Mouse (Mus musculus): ENCODE measurements at regions not wholly inside any gene's neighbourhood (a gene's known extent, or its start where the extent isn't known, plus 50 kb on each side); places are given as distances from the start of the nearest gene placed in this dataset.
"Not testable (repeated sequence)": the region's sequence is repeated elsewhere in the genome, so short reads cannot be mapped to it uniquely, and the experiment has no call there.

DNA sequence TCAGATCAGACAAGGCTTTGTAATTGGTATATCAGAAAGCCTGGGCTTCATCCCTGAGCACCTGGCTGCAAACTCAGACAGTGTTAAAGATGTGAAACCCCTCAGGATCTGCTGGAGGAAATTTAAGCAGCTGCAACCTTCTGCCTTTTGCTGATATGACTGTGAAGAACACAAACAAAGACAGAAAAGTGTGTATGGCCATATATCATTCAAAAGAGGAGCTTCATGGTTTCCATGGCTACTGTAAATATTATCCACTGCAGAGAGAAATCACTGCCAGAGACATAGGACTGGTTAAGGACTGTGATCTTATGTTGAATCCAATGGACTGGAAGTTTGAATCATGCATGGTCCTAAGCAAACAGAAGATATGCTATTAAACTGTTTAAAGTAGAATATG, 402.6 kb upstream of the Ercc4 start:
- H3K9ac ChIP-seq (ENCODE audit: control insufficient read depth, low read depth, low read length, poor library complexity, severe bottlenecking) = no peak overlapping the region
- TF ChIP-seq MEF2A (IDR thresholded peaks at IDR 0.05; ENCODE audit: extremely low read depth, insufficient replicate concordance, low read depth, low read length, poor library complexity, severe bottlenecking) (no peak), NRF1 (IDR thresholded peaks at IDR 0.05; ENCODE audit: insufficient read depth, low read depth, low read length, poor library complexity, severe bottlenecking) (no peak)

DNA sequence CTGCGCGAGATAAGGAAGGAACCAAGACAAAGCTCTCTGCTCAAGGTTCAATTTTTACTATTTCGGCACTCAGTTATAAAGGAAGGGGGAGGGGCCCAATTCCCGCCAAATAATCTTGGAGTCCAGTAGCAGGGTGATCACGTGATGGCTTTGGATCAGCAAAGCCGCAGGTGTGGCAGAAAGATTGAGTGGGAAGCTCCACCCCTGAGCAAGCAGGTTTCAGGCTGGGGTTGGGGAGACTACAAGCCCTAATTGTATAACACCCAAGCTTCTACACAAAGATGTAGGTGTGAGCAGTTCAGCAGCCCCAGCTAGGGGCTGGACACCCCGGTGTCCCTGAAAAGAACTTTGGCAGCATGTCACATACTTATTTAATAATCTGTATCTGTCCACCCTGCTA, 388.1 kb upstream of the Ercc4 start:
- H3K4me1 ChIP-seq (ENCODE audit: control insufficient read depth in 1 of 2, insufficient read depth in 2 of 2, low read length in 2 of 2); H3K9ac ChIP-seq (ENCODE audit: control insufficient read depth, low read depth, low read length, poor library complexity, severe bottlenecking); H3K27me3 ChIP-seq (ENCODE audit: control insufficient read depth in 1 of 2, insufficient read depth in 2 of 2, low read length in 2 of 2); H3K36me3 ChIP-seq (ENCODE audit: control insufficient read depth in 1 of 2, insufficient read depth in 2 of 2, low read length in 2 of 2); H3K4me3 ChIP-seq (ENCODE audit: control insufficient read depth in 1 of 2, insufficient read depth in 1 of 2, low read depth in 2 of 2, low read length in 2 of 2); H3K9me3 ChIP-seq (replicated peaks; ENCODE audit: insufficient read depth, low read length); H3K27ac ChIP-seq (ENCODE audit: control insufficient read depth, low read depth, low read length); DNase-seq (ENCODE audit: low read depth, low spot score); H3K79me2 ChIP-seq (ENCODE audit: control insufficient read depth, insufficient read depth, low read length, poor library complexity): not testable (repeated sequence)

More for the DNA sequence above, 402.6 kb upstream of the Ercc4 start:
- Histone ChIP-seq H3K36me3 (ENCODE audit: control insufficient read depth in 1 of 2, insufficient read depth in 2 of 2, low read length in 2 of 2) (no peaks in the 10 kb centered on the region), H3K4me3 (ENCODE audit: control insufficient read depth in 1 of 2, insufficient read depth in 1 of 2, low read depth in 2 of 2, low read length in 2 of 2) (no peak overlapping the region), H3K4me1 (ENCODE audit: control insufficient read depth in 1 of 2, insufficient read depth in 2 of 2, low read length in 2 of 2) (no peaks in the 10 kb centered on the region), H3K27me3 (ENCODE audit: control insufficient read depth in 1 of 2, insufficient read depth in 2 of 2, low read length in 2 of 2) (no peaks in the 10 kb centered on the region), H3K27ac (ENCODE audit: control insufficient read depth, low read depth, low read length) (no peak overlapping the region), H3K9me3 (replicated peaks; ENCODE audit: insufficient read depth, low read length) (no peaks in the 10 kb centered on the region), H3K79me2 (ENCODE audit: control insufficient read depth, insufficient read depth, low read length, poor library complexity) (no peaks in the 10 kb centered on the region)
- DNase-seq (ENCODE audit: low read depth, low spot score) = no peak

DNA sequence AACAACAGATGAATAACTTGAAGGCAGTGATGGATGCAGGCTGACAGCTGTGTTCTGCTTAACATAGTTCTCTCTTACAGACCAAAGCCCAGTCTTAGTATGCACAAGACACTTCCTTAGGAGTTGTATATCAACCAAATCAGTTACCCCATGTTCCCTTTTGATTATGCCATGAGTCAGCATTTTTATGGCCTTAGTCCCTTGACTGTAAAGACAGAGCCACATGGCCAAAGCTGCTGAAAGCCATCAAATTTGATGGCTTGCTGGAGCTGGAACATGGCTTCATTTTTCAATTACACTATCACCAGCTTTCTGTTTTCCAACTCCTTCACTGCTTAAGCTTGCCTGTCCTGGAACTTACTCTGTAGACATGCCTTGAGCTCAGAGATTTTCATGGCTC, 383.4 kb upstream of the Ercc4 start:
- no peaks in the 10 kb centered on the region for H3K4me1 ChIP-seq (ENCODE audit: control insufficient read depth in 1 of 2, insufficient read depth in 2 of 2, low read length in 2 of 2)
- TF ChIP-seq HCFC1 (IDR thresholded peaks at IDR 0.05; ENCODE audit: low read depth, low read length) (no peak), TBP (IDR thresholded peaks at IDR 0.05; ENCODE audit: low read depth, low read length) (no peak), UBTF (IDR thresholded peaks at IDR 0.05; ENCODE audit: borderline replicate concordance, insufficient read depth, low read depth, low read length) (no peak), MEF2A (IDR thresholded peaks at IDR 0.05; ENCODE audit: extremely low read depth, insufficient replicate concordance, low read depth, low read length, poor library complexity, severe bottlenecking) (no peak), USF1 (IDR thresholded peaks at IDR 0.05; ENCODE audit: low read depth, low read length) (no peak), POLR2AphosphoS2 (IDR thresholded peaks at IDR 0.05; ENCODE audit: low read length) (no peak), ETS1 (IDR thresholded peaks at IDR 0.05; ENCODE audit: low read depth, low read length) (no peak), BHLHE40 (IDR thresholded peaks at IDR 0.05; ENCODE audit: borderline replicate concordance, low read depth, low read length) (no peak), MYC (IDR thresholded peaks at IDR 0.05; ENCODE audit: low read depth, low read length) (no peak), CTCF (IDR thresholded peaks at IDR 0.05 in 2 of 3, conservative IDR thresholded peaks at IDR 0.05 in 1 of 3; ENCODE audit: control insufficient read depth in 1 of 3, insufficient read depth in 1 of 3, low read depth in 2 of 3, low read length in 3 of 3, poor library complexity in 1 of 3, severe bottlenecking in 1 of 3) (no peak), MAZ (IDR thresholded peaks at IDR 0.05; ENCODE audit: low read depth, low read length) (no peak), ZNF384 (IDR thresholded peaks at IDR 0.05; ENCODE audit: low read depth, low read length) (no peak), KAT2A (conservative IDR thresholded peaks at IDR 0.05; ENCODE audit: low read depth, low read length) (no peak), MAFK (IDR thresholded peaks at IDR 0.05; ENCODE audit: borderline replicate concordance, low read depth, low read length) (no peak)
- H3K27me3 ChIP-seq (ENCODE audit: control insufficient read depth in 1 of 2, insufficient read depth in 2 of 2, low read length in 2 of 2) = no peaks in the 10 kb centered on the region
- peak; percentile 1 for DNase-seq (ENCODE audit: low read depth, low spot score)
- no peak overlapping the region for H3K27ac ChIP-seq (ENCODE audit: control insufficient read depth, low read depth, low read length)
- no peaks in the 10 kb centered on the region for H3K9me3 ChIP-seq (replicated peaks; ENCODE audit: insufficient read depth, low read length)
- no peak overlapping the region for H3K4me3 ChIP-seq (ENCODE audit: control insufficient read depth in 1 of 2, insufficient read depth in 1 of 2, low read depth in 2 of 2, low read length in 2 of 2)
- no peaks in the 10 kb centered on the region for H3K36me3 ChIP-seq (ENCODE audit: control insufficient read depth in 1 of 2, insufficient read depth in 2 of 2, low read length in 2 of 2)
- no peak overlapping the region for H3K9ac ChIP-seq (ENCODE audit: control insufficient read depth, low read depth, low read length, poor library complexity, severe bottlenecking)
- H3K79me2 ChIP-seq (ENCODE audit: control insufficient read depth, insufficient read depth, low read length, poor library complexity) = no peaks in the 10 kb centered on the region

DNA sequence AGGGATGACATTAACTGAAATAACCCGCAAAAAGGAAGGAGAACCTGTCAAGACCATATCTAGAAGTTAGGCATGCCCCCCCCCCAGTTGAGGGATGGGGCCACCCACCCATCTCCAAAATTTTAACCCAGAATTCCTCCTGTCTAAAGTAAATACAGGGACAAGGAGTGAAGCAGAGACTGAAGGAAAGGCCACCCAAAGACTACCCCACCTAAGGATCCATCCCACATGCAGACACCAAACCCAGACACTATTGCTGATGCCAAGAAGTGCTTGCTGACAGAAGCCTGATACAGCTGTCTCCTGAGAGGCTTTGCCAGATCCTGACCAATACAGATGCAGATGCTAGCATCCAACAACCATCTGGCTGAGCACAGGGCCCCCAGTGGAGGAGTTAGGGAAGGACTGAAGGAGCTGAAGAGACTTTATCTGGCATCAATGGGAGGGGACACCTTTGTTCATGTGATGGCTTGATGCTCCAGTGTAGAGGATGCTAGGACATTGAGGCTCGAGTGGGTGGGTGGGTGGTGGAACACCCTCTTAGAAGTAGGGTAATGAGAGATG, 379.2 kb upstream of the Ercc4 start:
- not testable (repeated sequence) for H3K79me2 ChIP-seq (ENCODE audit: control insufficient read depth, insufficient read depth, low read length, poor library complexity); H3K4me1 ChIP-seq (ENCODE audit: control insufficient read depth in 1 of 2, insufficient read depth in 2 of 2, low read length in 2 of 2); H3K4me3 ChIP-seq (ENCODE audit: control insufficient read depth in 1 of 2, insufficient read depth in 1 of 2, low read depth in 2 of 2, low read length in 2 of 2); DNase-seq (ENCODE audit: low read depth, low spot score); H3K9ac ChIP-seq (ENCODE audit: control insufficient read depth, low read depth, low read length, poor library complexity, severe bottlenecking); H3K27ac ChIP-seq (ENCODE audit: control insufficient read depth, low read depth, low read length); H3K36me3 ChIP-seq (ENCODE audit: control insufficient read depth in 1 of 2, insufficient read depth in 2 of 2, low read length in 2 of 2); H3K27me3 ChIP-seq (ENCODE audit: control insufficient read depth in 1 of 2, insufficient read depth in 2 of 2, low read length in 2 of 2); H3K9me3 ChIP-seq (replicated peaks; ENCODE audit: insufficient read depth, low read length)
